8 mouse cellular contexts compared by ENCODE assay signal in the genomic region with DNA sequence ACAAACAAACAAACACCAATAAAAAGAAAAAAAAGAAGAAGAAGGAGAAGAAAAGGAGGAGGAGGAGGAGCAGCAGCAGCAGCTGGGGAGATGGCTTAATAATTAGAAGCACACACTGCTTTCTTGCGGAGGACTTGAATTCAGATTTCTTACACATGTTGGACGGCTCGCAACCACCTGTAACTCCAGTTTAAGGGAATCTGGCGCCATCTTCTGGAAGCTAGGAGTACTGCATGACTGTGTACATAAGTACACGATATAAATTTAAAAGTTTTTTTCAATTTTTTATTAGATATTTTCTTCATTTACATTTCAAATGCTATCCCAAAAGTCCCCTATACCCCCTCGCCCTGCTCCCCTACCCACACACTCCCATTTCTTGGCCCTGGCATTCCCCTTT. TPM values are rescaled to one million over a fixed set of nuclear protein-coding genes. Genes with fewer than 3 reads are reported as not detected.
DNase-seq lines count a peak whose midpoint lies in the region; ATAC-seq and TF ChIP-seq lines count a peak whose summit lies in the region.

No protein-coding gene starts in this region.

- no peak overlapping the region for H3K4me3 ChIP-seq in liver, embryonic 11.5 days (ENCODE audit: low read depth, low read length)
- H3K4me3 ChIP-seq in liver, embryonic 14.5 days (ENCODE audit: insufficient read depth in 1 of 2, low read depth in 2 of 2, low read length in 2 of 2) = no peak overlapping the region

- H3K9me3 ChIP-seq in liver, embryonic 11.5 days (ENCODE audit: control insufficient read depth, low read length) = no peaks in the 10 kb centered on the region
- no peaks in the 10 kb centered on the region for H3K9me3 ChIP-seq in liver, embryonic 14.5 days (ENCODE audit: control insufficient read depth, low read length)

- TF ChIP-seq EP300 in liver, embryonic 14.5 days (IDR thresholded peaks at IDR 0.05; ENCODE audit: low read depth) = no peak

- H3K4me1 ChIP-seq in liver, embryonic 11.5 days (replicated peaks; ENCODE audit: control insufficient read depth, insufficient read depth, low read length) = no peaks in the 10 kb centered on the region; the same call in 1 of the 2 replicates
- no peaks in the 10 kb centered on the region for H3K4me1 ChIP-seq in liver, embryonic 14.5 days (replicated peaks; ENCODE audit: control insufficient read depth in 2 of 2, insufficient read depth in 2 of 2, low read length in 1 of 2)

- DNase-seq in CD4-positive, CD25-positive, alpha-beta regulatory T cell, adult 2 months (ENCODE audit: low read depth, low spot score) = peak; percentile 85
- peak; percentile 65 for DNase-seq in liver
- DNase-seq in liver, embryonic 11.5 days (ENCODE audit: low spot score) = no peak
- DNase-seq in brain, embryonic 14.5 days (ENCODE audit: low read depth) = peak; percentile 79
- DNase-seq in gastrocnemius, postnatal 10 days = peak; percentile 66
- peak; percentile 20 to 33 (median 29) for DNase-seq in liver, embryonic 14.5 days (ENCODE audit: low read depth in 3 of 3, low spot score in 3 of 3)
- peak; percentile 20 for DNase-seq in spleen, adult 12 weeks (ENCODE audit: low spot score)

- no peak overlapping the region for H3K27ac ChIP-seq in liver, embryonic 11.5 days (ENCODE audit: low read depth, low read length)
- H3K27ac ChIP-seq in liver, embryonic 14.5 days = no peak overlapping the region

- no peaks in the 10 kb centered on the region for H3K36me3 ChIP-seq in liver, embryonic 11.5 days (ENCODE audit: control insufficient read depth, insufficient read depth, low read length)
- no peaks in the 10 kb centered on the region for H3K36me3 ChIP-seq in liver, embryonic 14.5 days (replicated peaks; ENCODE audit: control insufficient read depth, insufficient read depth, low read depth)

- peak; percentile 61; the same call in 1 of the 2 replicates for TF ChIP-seq CTCF in brain, embryonic 14.5 days (IDR thresholded peaks at IDR 0.05; ENCODE audit: borderline replicate concordance, extremely low read depth, insufficient read depth, insufficient read length)
- peak; percentile 78 for TF ChIP-seq CTCF in liver, embryonic 14.5 days (IDR thresholded peaks at IDR 0.05; ENCODE audit: low read depth)

- no peak overlapping the region for H3K9ac ChIP-seq in liver, embryonic 11.5 days (ENCODE audit: low read depth, low read length)
- no peak overlapping the region for H3K9ac ChIP-seq in liver, embryonic 14.5 days (replicated peaks)

- ATAC-seq in CD4-positive, CD25-positive, alpha-beta regulatory T cell, adult 4 months = no peak
- ATAC-seq in liver, embryonic 11.5 days (replicated peaks; ENCODE audit: low FRiP score) = no peak
- no peak for ATAC-seq in liver, embryonic 14.5 days (ENCODE audit: insufficient read depth)

- WGBS in liver, embryonic 11.5 days = 27% methylated on average over 6 of the region's 6 CpGs
- 21% methylated on average over 6 of the region's 6 CpGs for WGBS in liver, embryonic 14.5 days (ENCODE audit: insufficient replicate concordance)

- H3K27me3 ChIP-seq in liver, embryonic 11.5 days (replicated peaks; ENCODE audit: control insufficient read depth, insufficient read depth, low read length) = no peaks in the 10 kb centered on the region
- H3K27me3 ChIP-seq in liver, embryonic 14.5 days (ENCODE audit: control insufficient read depth, insufficient read depth, low read length) = no peaks in the 10 kb centered on the region

- H3K4me2 ChIP-seq in liver, embryonic 11.5 days = no peak overlapping the region
- H3K4me2 ChIP-seq in liver, embryonic 14.5 days (ENCODE audit: low read depth) = no peak overlapping the region

- TF ChIP-seq POLR2A in brain, embryonic 14.5 days (IDR thresholded peaks at IDR 0.05; ENCODE audit: borderline replicate concordance, extremely low read depth, insufficient read depth, insufficient read length, poor library complexity, severe bottlenecking) = no peak

RNA-seq across cellular contexts. Expression of a gene that starts 29.9 kb away (rescaled TPM):
- not detected for polyA plus RNA-seq in CD4-positive, CD25-positive, alpha-beta regulatory T cell, adult 4 months (2017; shearing (Covaris generic))
- polyA plus RNA-seq in liver, embryonic 11.5 days (2014; fragmentation: Nextera tagmentation; extraction: Ambion mirVana) = 2.6 and 4.2 TPM in 2 replicates
- 0.42 and 0.52 TPM in 2 replicates for polyA plus RNA-seq in brain, embryonic 14.5 days (2012; rRNA removed)
- under 1 TPM; 0.16 to 0.18 TPM for total RNA-seq in gastrocnemius, postnatal 10 days (2021)
- 4.4 and 6.8 TPM in 2 replicates for polyA plus RNA-seq in liver, embryonic 14.5 days (2012; rRNA removed)
- polyA plus RNA-seq in liver, embryonic 14.5 days (2014; fragmentation: Nextera tagmentation; extraction: Ambion mirVana) = 0.81 and 1.5 TPM in 2 replicates

RNA-seq across cellular contexts. Expression of a gene that starts 38.0 kb away (rescaled TPM):
- polyA plus RNA-seq in CD4-positive, CD25-positive, alpha-beta regulatory T cell, adult 4 months (2017; shearing (Covaris generic)) = 10 to 100 TPM; 21.6 to 27.3 TPM
- polyA plus RNA-seq in liver, embryonic 11.5 days (2014; fragmentation: Nextera tagmentation; extraction: Ambion mirVana) = 13.5 and 14.7 TPM in 2 replicates
- 19.2 and 20.7 TPM in 2 replicates for polyA plus RNA-seq in brain, embryonic 14.5 days (2012; rRNA removed)
- total RNA-seq in gastrocnemius, postnatal 10 days (2021) = 10 to 100 TPM; 26.0 to 26.5 TPM
- 5.1 and 7.2 TPM in 2 replicates for polyA plus RNA-seq in liver, embryonic 14.5 days (2012; rRNA removed)
- 5.2 and 6.6 TPM in 2 replicates for polyA plus RNA-seq in liver, embryonic 14.5 days (2014; fragmentation: Nextera tagmentation; extraction: Ambion mirVana)

RNA-seq across cellular contexts. Expression of a gene that starts 43.0 kb away (rescaled TPM):
- not detected for polyA plus RNA-seq in CD4-positive, CD25-positive, alpha-beta regulatory T cell, adult 4 months (2017; shearing (Covaris generic))
- polyA plus RNA-seq in liver, embryonic 11.5 days (2014; fragmentation: Nextera tagmentation; extraction: Ambion mirVana) = not detected in 2 replicates
- polyA plus RNA-seq in brain, embryonic 14.5 days (2012; rRNA removed) = 0.53 and 1.2 TPM in 2 replicates
- total RNA-seq in gastrocnemius, postnatal 10 days (2021) = under 1 TPM in 1 of 2 experiments, not detected in 1; 0.38 TPM
- not detected in 2 replicates for polyA plus RNA-seq in liver, embryonic 14.5 days (2012; rRNA removed)
- polyA plus RNA-seq in liver, embryonic 14.5 days (2014; fragmentation: Nextera tagmentation; extraction: Ambion mirVana) = not detected in 2 replicates
